Mouse (Mus musculus): ENCODE measurements around the gene Cfap36.

The Cfap36 gene

DNA sequence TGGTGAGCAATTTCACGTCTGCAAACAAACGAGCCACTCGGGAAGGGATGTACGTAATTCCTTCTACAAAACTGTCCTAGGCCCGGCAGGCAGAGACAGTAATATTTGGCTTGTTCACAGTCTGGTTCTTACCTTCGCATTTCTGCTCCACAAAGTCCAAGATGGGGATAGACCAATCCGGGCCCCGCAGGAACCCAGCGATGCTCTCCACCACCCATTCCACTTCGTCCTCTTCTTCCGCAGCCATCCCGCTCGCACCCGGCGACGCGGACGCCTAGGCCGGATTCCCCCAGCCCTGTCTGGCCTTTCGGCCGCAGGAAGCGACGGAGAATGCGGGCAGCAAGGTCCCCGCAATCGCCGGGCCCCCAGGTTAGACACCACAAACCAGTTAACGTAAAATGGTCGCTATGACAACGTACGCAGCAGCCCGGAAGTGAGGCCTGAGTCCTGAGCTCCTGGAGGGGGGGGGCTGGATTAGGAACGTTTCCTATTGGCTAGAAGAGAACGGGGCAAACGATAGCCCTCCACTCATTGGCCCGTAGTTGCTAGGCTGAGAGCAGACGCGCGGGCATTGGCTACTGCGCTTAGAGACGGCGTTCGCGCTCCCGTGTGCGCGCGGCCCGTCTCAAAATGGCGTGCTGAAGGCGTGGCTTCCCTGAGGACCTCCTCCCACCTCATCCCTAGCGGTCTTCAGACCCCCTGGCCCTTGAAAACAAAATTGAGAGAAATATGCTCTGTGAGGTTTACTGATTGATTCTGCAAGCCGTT, at the start of gene Cfap36:
TSS of gene Cfap36 (minus strand) at position 527 of the 768 bp plus-strand sequence.
- DNase-seq (ENCODE audit: low spot score in 2 of 2), result peak; percentile 82 to 86

DNA sequence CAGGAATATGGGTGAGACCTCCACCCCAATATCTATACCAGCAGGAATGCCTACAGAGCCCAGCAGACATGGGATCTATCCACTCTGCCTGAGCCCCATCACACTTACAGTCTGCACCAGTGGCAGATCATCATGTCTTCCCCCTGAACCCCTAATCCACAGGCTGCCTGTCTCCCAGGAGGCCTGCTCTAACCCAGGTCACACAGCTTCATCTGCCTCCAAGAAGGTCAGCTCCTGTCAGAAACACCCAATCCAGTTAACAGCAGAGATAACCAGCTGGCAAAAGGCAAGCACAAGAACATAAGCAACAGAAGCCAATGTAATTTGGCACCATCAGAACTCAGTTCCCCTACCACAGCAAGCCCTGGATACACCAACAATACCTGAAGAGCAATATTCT, 40.1 kb upstream of the Cfap36 start:
- no peak for DNase-seq (ENCODE audit: low spot score in 2 of 2)

DNA sequence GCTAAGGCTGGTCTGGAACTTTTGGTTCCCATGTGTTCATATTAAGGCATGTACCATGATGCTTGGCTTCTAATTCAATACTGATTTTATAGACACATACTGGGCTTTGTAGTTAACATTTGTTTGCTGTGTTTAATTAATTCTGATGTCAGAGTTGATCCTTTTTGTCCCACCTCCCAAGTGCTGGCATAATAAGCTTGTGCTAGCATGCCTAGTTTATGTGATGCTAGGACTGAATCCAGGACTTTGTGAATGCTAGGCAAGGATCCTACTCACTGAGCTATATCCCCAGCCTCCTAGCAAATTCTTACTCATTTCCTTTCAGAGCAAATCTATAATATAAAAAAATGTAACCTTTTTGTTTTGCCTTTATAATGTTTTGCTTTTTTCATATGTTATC, 38.8 kb upstream of the Cfap36 start:
- no peak for DNase-seq (ENCODE audit: low spot score in 2 of 2)

DNA sequence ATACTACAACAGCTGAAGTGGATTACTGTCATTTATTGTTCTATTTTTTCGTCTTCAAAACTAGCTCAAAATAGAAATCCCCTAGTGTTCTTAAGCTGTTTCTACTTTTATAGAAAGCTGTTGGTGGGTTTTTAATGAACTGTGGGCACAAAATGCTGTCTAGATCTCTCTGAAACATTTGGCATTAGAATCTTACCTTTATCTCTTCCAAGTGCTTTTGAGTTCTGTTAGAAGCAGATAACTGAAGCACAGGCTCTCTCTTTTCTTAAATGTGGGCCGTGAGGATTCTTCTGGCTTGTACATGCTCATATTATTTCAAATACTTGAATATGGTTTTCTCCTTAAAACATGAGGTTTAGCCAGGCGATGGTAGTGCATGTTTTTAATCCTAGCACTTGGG, 27.5 kb upstream of the Cfap36 start:
- DNase-seq (ENCODE audit: low spot score in 2 of 2), result no peak

DNA sequence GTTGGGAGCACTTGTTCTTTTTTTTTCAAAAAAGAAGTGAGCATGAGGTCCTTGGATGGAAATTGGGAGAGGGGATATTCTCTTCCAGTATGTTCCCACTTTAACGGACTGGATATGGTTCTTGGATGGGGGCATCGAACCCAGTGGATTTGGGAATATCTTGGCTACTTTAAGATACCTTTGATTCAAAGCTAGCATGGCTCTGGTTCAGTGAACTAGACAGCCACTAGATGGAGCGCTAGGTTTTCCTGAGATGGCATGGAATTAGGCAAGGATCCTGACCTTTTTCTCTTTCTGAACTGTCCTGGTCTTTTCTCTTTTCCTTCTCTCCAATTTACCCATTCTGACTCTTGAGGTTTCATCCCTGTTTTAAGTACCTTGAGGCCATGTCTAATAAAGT, 20.6 kb upstream of the Cfap36 start:
- DNase-seq (ENCODE audit: low spot score in 2 of 2), result no peak

DNA sequence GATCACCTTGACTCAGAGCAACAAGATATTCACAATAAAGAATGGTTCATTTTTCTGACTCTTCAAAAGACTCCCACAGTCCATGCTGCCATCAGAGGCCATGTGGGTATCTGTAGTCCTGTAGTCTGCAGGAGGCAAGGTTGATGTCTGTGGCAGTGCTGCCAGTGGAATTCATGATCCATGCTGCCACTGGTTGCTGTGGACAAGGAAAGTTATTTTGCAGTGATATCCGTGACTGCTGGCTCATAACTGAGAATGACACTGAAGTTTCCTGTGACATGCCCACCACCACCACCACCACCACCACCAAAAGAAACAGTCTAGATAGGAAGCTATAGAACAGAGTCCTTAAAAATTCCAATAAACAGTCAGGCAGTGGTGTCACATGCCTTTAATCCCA, 7.4 kb upstream of the Cfap36 start:
- DNase-seq (ENCODE audit: low spot score in 2 of 2), result no peak

DNA sequence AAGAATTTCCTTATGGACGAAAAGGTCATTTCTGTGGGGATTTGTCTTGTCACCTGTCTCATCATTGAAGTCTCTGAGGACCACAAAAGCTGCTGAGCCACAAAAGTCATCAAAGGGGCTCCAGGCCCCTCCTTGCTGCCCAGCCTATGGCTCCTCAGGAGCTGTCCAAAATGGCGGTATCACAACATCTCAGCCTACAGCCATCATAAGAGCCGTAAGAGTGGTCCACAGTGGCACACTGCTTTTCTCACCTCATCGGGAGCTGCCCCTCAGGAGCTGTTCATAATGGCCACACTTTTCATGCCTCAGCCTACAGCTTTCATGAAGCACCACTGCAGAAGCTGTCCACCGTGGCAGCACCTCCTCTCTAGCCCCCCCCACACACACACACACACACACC, 1.2 kb upstream of the Cfap36 start:
- DNase-seq (ENCODE audit: low spot score in 2 of 2), result no peak

DNA sequence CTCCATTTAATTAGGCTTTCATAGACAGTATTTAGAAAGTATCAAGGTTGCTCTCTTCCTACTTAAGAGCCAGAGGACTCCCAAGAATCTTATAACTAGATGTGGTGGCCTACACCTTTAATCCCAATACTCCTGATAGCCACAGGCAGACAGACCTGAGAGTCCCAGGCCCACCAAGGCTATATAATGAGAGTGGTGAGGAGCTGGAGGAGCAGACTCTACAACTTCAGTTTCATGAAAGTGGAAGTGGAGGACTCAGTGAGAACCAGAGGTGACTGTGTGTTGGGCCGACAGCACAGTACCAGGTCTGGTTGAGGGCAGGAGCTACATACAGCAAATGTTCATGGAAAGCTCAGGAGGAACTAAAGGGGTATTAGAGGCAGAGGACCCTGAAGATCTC, 516 bp upstream of the Cfap36 start:
- no peak for DNase-seq (ENCODE audit: low spot score in 2 of 2)

DNA sequence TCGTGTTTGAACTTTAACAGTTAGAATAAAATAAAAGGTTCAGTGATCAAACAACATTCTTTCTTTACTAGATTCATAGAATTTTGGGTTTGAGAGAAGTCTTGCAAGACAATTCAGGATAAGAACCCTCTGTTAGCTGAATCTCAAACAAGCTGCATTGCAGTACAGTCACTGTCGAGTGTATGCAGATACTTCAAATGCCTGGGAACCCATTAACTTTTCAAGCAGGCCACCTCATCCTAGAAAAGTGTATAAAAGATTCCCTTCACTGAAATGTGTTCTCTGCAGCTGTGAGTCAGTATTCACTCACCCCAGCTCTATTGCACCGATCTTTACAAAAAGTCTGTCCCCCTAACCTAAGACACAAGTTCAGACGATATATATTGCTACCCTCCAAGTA, 1.2 kb downstream of the Cfap36 start:
- DNase-seq (ENCODE audit: low spot score in 2 of 2), result no peak

DNA sequence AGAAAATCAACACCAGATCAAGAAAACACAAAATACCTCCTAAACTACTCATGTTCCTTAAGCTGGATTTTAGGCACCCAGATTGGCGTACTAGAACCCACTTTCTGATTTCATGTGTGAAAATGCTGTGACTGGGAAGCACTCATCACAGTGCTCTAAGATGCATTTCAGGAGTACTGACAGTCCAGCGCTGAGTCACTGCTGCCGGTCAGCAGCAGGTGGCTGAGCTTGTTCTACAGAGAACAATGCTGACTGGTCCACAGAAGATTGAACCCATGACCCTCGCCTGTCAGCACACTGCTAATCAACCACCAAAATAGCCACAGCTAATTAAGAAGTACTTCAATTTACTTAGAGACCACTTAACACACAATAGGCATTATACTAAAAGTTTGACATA, 5.2 kb downstream of the Cfap36 start:
- DNase-seq (ENCODE audit: low spot score in 2 of 2), result no peak

DNA sequence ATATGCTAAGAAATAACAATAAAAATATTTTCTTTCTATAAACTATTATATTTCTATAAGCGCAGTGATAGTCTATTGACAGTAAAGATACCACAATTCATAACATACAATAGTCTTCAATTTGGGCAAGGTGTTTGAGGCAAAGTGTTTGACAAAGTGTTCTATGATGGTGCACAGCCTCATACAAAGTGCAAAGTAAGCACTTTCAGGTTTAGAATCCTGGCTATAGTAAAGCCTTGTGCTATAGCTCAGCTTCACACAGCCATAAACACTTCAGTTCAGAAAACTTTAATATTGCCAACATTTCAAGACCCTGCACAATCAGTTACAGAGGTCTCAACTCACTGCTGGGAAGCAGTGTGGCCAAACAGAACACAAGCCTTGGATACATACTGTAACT, 7.9 kb downstream of the Cfap36 start:
- DNase-seq (ENCODE audit: low spot score in 2 of 2), result no peak

DNA sequence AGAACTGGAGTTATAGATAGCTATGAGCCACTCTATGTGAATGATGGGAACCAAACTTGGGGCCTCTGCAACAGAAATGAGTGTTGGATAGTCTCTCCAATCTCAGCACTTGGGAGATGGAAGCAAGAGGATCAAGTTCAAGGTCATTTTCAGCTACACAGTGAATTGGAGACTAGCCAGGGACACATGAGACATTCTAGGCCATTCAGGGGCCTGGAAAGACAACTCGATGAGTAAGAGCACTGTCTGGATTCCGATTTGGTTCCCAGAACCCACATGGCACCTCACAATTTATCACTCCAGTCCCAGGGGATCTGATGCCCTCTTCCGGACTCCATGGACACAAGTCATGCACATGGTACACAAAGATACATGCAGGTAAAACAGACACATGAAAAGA, 8.7 kb downstream of the Cfap36 start:
- DNase-seq (ENCODE audit: low spot score in 2 of 2), result no peak

DNA sequence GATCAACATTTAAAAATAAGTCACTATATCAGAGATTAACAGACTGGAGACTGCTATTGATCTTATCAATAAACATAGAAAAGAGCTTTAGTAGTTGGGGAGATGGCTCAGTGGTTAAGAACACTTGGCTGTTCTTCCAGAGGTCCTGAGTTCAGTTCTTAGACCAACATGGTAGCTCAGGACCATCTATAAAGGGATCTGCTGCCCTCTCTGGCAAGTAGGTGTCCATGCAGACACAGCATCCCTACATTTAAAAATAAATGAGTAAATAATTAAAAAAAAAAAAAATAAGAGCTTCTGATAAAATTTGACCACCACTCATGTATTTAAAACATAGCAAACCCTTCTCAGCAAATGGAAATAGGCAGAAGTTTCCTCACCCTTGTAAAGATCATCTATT, 9.2 kb downstream of the Cfap36 start:
- no peak for DNase-seq (ENCODE audit: low spot score in 2 of 2)

DNA sequence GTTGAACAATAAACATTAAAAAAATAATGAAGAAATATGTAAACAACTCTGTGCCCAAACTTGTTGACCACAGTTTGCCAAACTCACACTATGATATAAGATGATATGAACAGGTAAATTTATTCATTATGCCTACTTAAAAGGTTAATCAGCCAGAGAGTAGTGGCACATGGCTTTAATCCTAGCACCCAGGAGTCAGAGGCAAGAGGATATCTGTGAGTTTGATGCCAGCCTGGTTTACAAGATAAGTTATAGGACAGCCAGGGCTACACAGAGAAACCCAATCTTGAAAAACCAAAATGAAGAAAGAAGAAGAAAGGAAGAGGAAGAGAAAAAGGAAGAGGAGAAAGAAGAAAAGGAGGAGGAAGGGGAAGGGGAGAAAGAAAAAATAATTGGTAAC, 9.8 kb downstream of the Cfap36 start:
- DNase-seq (ENCODE audit: low spot score in 2 of 2), result no peak

DNA sequence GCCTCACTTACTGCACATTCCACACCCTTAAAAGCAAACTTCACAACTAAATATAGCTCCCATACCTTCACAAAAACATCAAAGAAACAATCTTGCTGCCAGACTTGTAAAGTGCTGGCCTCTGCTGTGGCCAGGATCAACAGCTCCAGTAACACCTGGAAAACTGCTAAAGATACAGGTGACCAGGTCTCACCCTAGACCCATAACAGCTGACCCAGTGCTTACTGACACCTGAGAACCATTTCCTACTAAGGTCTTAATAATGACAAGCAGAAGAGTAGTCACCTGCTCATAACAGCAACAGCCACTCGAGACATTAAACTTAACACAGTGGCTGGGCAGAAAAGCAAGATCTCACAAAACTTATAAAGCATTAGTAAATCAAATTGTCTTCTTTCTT, 13.6 kb downstream of the Cfap36 start:
- no peak for DNase-seq (ENCODE audit: low spot score in 2 of 2)

DNA sequence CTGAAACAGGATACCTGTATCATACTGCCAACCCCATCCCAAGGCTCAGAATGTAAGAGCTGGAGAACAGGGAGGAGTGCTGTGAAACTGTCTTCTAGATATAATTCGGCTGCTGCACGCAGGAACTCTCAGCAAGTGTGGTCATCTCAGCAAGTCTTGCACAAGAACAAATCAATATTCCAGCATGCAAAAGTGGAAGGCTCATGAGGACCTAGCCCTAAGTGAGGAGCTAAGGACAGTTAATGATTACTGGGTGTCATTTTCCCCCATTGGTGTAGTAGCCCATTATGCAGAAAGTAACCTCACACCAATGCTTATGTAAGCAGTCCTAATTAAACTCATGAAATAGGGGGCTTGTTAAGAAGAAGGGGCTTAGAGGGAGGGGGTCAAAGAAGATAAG, 18.3 kb downstream of the Cfap36 start:
- no peak for DNase-seq (ENCODE audit: low spot score in 2 of 2)

DNA sequence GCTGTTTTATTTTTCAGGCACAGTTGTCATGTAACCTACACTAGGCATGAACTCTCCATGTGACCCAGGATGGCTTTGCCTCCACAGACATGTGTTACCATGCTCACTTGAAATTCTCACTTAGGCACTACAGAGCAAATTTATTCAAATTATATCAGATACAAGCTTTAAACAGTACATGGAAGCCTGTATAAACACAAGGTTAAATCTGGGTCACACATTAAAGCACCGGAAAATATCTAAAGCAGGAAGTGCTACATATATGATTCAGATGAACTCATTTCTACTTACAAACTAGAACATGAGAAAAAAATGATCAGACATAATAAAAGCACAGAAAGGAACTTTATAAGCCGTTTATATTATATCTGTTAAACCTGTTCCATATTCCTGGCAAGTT, 22.5 kb downstream of the Cfap36 start:
- DNase-seq (ENCODE audit: low spot score in 2 of 2), result no peak

DNA sequence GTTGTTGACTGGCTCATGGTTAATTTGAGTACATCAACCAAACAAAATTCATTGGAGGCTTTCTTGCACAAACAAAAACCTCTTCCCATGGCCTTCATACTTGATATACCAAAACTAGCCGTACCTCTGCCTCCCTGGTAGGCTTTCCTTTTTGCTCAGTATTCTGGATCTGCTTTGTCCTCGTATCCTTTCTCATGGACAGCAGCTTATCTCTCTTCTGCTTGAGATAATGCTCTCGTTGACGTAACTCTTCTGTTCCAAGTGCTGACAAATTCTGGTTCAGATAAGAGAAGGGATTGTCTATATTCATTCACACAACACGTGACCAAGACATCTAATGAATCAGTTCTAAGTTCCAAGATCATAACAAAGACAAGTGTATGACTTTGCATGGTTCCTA, 24.9 kb downstream of the Cfap36 start:
- no peak for DNase-seq (ENCODE audit: low spot score in 2 of 2)

DNA sequence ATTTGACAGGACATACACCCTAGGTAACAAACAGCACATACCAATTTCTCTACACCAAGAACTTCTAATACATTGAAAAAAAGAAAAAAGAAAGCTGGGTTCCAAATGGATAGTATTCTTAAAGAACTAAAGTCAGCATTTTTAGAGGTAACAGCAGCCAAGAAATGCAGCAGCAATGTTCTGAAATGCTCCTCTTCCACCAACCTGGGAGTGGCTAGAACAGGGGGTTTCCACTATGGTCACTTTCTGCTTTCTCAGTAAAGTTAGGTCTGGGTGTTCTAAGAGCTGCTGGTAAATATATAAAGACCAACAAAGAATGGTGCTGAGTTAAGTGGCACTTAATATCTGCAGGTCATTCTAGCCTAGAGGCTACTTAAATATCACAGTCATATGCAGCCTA, 28.2 kb downstream of the Cfap36 start:
- no peak for DNase-seq (ENCODE audit: low spot score in 2 of 2)

DNA sequence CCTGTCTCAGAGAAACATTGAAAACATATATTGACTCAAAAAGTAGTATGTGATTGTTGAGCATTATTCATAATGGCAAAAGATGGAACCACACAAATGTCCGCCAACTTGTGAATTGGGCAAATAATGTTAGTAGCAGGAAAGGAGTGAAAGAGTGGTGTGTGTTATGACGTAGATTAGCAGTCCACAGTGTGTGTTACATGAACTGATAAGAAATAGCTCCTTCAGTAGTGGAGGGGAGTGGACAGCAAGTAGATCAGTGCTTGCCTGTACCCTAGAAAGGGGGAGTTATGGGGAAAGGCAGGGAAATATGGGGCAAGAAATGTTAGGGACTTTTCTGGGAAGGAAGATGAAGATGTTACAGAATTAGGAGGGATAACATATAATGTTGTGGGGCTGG, 31.0 kb downstream of the Cfap36 start:
- no peak for DNase-seq (ENCODE audit: low spot score in 2 of 2)

DNA sequence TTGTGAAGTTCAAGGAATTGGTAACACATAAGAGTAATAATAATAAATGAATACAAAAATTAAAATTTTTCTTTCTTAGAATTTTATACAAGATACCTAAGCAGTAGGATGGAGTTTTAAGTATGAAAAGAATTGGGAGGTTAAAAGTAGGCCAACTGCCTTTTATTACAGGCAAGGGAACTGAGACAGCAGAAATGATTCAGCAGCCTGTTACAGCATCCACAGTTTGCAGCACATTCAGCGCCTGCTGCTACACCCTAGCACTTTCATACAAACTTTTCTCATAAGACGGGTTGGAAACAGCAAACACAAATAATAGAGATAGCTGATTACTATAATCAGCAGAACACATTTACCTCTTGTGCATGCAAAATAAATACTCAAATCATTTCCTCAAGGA, 37.4 kb downstream of the Cfap36 start:
- DNase-seq (ENCODE audit: low spot score in 2 of 2), result no peak

DNA sequence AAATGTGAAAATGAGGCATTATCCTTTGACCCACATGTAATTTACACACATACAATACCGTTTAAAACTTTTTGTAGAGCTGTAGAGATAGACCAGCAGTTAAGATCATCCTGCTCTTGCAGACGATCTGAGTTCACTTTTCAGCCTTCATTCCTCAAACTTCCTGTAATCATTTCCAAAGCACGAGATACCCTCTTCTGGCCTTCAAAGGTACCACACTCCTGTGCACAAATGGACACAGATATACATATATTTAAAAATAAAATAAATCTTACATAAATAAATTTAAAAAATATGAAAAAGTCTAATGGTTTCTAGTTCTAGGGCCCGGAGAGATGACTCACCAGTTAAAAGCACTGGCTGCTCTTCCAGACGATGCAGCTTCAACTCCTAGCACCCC, 43.6 kb downstream of the Cfap36 start:
- no peak for DNase-seq (ENCODE audit: low spot score in 2 of 2)

DNA sequence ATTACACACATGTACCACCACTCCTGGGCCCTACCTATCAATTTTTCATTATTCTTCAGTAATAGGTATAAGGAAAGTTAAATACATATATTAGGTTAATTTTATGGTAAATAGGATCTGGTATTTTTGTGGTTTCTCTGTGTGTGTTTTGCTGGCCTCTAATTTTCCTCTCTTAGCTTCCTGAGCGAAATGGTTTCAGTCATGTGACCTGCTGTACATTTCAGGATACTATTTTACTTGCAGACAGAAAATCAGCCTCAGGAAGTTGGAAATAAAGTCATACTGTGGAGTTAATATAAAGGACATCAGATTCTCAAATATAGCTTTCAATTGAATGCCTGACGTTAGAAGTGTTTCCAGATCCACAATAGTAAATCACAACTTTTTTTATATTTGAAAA, 58.2 kb downstream of the Cfap36 start:
- no peak for DNase-seq (ENCODE audit: low spot score in 2 of 2)

DNA sequence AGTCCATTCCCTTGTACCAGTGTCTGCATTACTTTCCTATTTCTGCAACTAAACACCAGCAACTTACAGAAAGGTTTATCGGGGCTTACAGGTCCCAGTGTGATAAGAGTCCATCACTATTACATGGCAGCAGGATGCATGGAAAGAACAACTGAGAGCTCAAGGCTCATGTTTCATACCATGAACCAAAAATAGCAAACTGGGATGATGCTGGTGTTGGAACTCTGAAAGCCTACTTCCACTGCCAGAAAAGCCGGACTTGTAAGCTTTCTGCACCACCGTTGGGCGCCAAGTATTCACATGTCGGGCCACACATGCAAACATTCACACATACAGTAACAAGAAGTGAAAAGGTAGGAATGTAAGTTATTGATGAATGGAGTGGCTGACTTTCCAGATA, 65.5 kb downstream of the Cfap36 start:
- no peak for DNase-seq (ENCODE audit: low spot score in 2 of 2)
